Mouse (Mus musculus): ENCODE results near the gene Tmem158.

GRCm38 (mm10) chr9:123227106-123227750 is 33.3 kb downstream of the Tmem158 start:
- TF ChIP-seq CTCF (IDR thresholded peaks at IDR 0.05; ENCODE audit: low read depth) (no peak), EP300 (IDR thresholded peaks at IDR 0.05; ENCODE audit: low read depth) (peak; percentile 77)

All from liver, embryonic 14.5 days (tissue).